Mouse (Mus musculus) ES-E14 (cell line): ENCODE data around the gene Hip1r.
"Not testable (repeated sequence)": the region's sequence is repeated elsewhere in the genome, so short reads cannot be mapped to it uniquely, and the experiment has no call there.

Experiments used
- CHD2 ChIP-seq: IDR thresholded peaks from 2 replicates; pipeline ENCODE4 v1.6.1; 2014; ENCODE audit warnings: mild to moderate bottlenecking, low read depth, low read length, inconsistent platforms
- HCFC1 ChIP-seq: IDR thresholded peaks from 2 replicates; pipeline ENCODE4 v1.6.1; 2012; ENCODE audit warnings: low read length, inconsistent platforms, borderline replicate concordance; ENCODE audit not compliant: insufficient read depth
- ZC3H11A ChIP-seq: IDR thresholded peaks from 2 replicates; pipeline ENCODE4 v1.6.1; 2012; ENCODE audit warnings: low read depth, mild to moderate bottlenecking, inconsistent platforms, low read length, borderline replicate concordance

GRCm38 (mm10) chr5:124052641-124053040, 79.2 kb downstream of the Hip1r start:
- not testable (repeated sequence) for TF ChIP-seq HCFC1, ZC3H11A, CHD2
